Mouse (Mus musculus) CD4-positive naive resting alpha-beta T cell, adult 76 days (primary cell): Measurements from ENCODE around the gene Zfp654. TPM values are rescaled to one million over a fixed set of nuclear protein-coding genes. Genes with fewer than 3 reads are reported as not detected.

Experiments
- total RNA-seq: library from RNA; stranded (reverse); gene quantifications from one replicate; pipeline ENCODE4 v1.2.4, GENCODE M21; 2023

Gene Zfp654
- 31.8 TPM for total RNA-seq

GRCm38 (mm10) chr16:64851563-64852362 lies at the start of gene Zfp654, which contains the start of gene Cggbp1:
Zfp654 (minus strand) TSS chr16:64851652.
Cggbp1 (plus strand) TSS chr16:64851996.

DNA sequence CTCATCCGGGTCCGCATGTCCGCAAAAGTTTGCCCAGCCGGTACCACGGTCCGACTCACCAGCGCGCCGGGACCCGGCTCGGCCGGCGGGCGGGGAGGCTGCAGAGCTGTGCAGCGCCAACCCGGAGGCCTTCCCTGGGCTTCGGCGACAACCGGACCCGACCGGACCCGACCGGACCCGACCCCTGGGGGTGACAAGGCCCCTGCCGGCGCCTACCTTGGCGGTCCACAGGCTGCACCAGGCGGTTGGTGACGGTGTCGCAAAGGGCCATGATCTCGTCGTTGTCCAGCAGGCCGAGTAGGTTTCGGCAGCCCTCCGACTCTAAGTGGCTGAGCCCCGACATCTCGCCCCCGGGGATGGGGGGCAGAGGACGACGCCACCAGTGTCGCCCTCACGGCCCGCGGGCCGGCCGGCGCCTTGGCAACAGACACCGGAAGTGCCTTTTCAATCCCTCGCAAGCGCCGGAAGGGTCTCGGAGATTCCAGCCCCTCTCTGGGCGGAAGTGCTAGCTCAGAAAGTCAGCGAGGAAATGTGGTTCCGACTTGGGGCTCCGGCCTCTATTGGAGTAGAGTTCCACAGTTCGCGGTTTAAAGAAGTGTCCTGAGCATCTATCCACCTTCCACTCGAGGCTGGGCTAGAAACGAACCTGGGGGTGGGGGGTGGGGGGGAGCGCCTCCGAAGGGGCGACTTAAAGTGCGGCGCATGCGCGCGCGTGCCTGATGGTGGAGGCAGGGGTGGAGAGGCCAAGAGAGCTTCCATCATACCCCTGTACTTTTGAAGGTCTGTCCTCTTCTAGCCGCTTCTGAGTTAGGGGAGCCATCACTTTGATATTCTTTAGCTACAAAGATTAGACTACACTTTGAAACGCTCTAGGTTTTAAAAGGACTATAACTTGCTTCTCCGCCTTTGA lies 80.7 kb downstream of the Zfp654 start, which contains the start of gene 4930453N24Rik:
4930453N24Rik (minus strand) TSS at position 641 of the 910 bp plus-strand sequence.

Other genes starting within 250 kb of the Zfp654 start
- gene Csnka2ip, start 249.2 kb downstream of the Zfp654 start, total RNA-seq = not detected
- 27.4 TPM for gene 4930453N24Rik, start 80.5 kb downstream of the Zfp654 start, total RNA-seq
- gene Cggbp1, start 344 bp upstream of the Zfp654 start, total RNA-seq = 98.7 TPM